Mouse (Mus musculus) kidney, postnatal 0 days (tissue): ENCODE measurements at regions not wholly inside any gene's neighbourhood (a gene's known extent, or its start where the extent isn't known, plus 50 kb on each side); places are given as distances from the start of the nearest gene placed in this dataset.

Source experiments
- ATAC-seq: fragments of 200-750 bp; cut with Nextera tagmentation; replicated peaks from 2 replicates; pipeline ENCODE4 v1.8.0; 2017; ENCODE audit warnings: low read depth, moderate number of reproducible peaks, moderate TSS enrichment, moderate library complexity; ENCODE audit not compliant: low FRiP score
- DNase-seq: peaks from one replicate; pipeline ENCODE4 v3.0.0-alpha.2; 2016; ENCODE audit warnings: low spot score
- H3K27ac ChIP-seq: fragments of 300-500 bp; sonication (generic); 2 replicates; pipeline ENCODE4 v1.5.1; 2014; ENCODE audit warnings: mild to moderate bottlenecking
- H3K27me3 ChIP-seq: fragments of 300-500 bp; sonication (generic); 2 replicates; pipeline ENCODE4 v1.6.1; 2014; ENCODE audit warnings: low read length, mixed read lengths; ENCODE audit not compliant: insufficient read depth
- H3K36me3 ChIP-seq: fragments of 300-500 bp; sonication (generic); 2 replicates; pipeline ENCODE4 v1.6.1; 2014; ENCODE audit warnings: low read length, mixed read lengths; ENCODE audit not compliant: insufficient read depth
- H3K4me1 ChIP-seq: fragments of 300-500 bp; sonication (generic); replicated peaks from 2 replicates; pipeline ENCODE4 v1.6.1; 2014; ENCODE audit warnings: antibody characterized with exemption, low read length, mixed read lengths; ENCODE audit not compliant: insufficient read depth
- H3K4me2 ChIP-seq: fragments of 300-500 bp; sonication (generic); 2 replicates; pipeline ENCODE4 v1.6.1; 2014; ENCODE audit warnings: mild to moderate bottlenecking, low read length, moderate library complexity, mixed read lengths
- H3K4me3 ChIP-seq: fragments of 300-500 bp; sonication (generic); replicated peaks from 2 replicates; pipeline ENCODE4 v1.5.1; 2014; ENCODE audit warnings: low read depth, low read length
- H3K9ac ChIP-seq: fragments of 300-500 bp; sonication (generic); 2 replicates; pipeline ENCODE4 v1.6.1; 2014; ENCODE audit warnings: low read depth, low read length
- H3K9me3 ChIP-seq: fragments of 300-500 bp; sonication (generic); replicated peaks from 2 replicates; pipeline ENCODE4 v1.6.1; 2016; ENCODE audit warnings: low read length, inconsistent platforms, mixed read lengths
- CTCF ChIP-seq: IDR thresholded peaks from 2 replicates; pipeline ENCODE4 v1.5.1; 2016; ENCODE audit warnings: antibody characterized with exemption, low read depth, mild to moderate bottlenecking, moderate library complexity
- WGBS: fragments of 180-500 bp; shearing (Covaris S2); extraction: QIAGEN DNeasy Blood & Tissue Kit; methylation state at CpG from one replicate; pipeline ENCODE4 v1.1.7; 2014; 5-methylcytosine and 5-hydroxymethylcytosine counted together

- no peak overlapping the region for H3K9ac ChIP-seq
- H3K4me2 ChIP-seq, result no peak overlapping the region
- 69% methylated on average over 6 of the region's 6 CpGs for WGBS
- no peak overlapping the region for H3K4me3 ChIP-seq
- no peaks in the 10 kb centered on the region for H3K9me3 ChIP-seq
- no peak for DNase-seq
- TF ChIP-seq CTCF, result no peak
- H3K4me1 ChIP-seq, result no peaks in the 10 kb centered on the region
- no peaks in the 10 kb centered on the region for H3K36me3 ChIP-seq
- H3K27me3 ChIP-seq, result no peaks in the 10 kb centered on the region
- no peak for ATAC-seq
- no peak overlapping the region for H3K27ac ChIP-seq
Observed at GRCm38 (mm10) chr14:29904856-29905255, 63.3 kb upstream of the Selenok start.

GRCm38 (mm10) chr14:29909741-29910140, 58.4 kb upstream of the Selenok start:
- Histone ChIP-seq H3K4me3 (no peak overlapping the region), H3K4me1 (no peaks in the 10 kb centered on the region), H3K36me3 (no peaks in the 10 kb centered on the region), H3K9ac (no peak overlapping the region), H3K4me2 (no peak overlapping the region), H3K9me3 (no peaks in the 10 kb centered on the region), H3K27me3 (no peaks in the 10 kb centered on the region), H3K27ac (no peak overlapping the region)
- ATAC-seq (no peak), DNase-seq (no peak)
- WGBS, result 9% methylated on average over 8 of the region's 8 CpGs
- TF ChIP-seq CTCF, result no peak
